Mouse (Mus musculus) lung, postnatal 4 days (tissue): Measurements from ENCODE around the gene Rab3il1.
A peak's percentile ranks its signal among the peaks of the same experiment; 100 is the strongest.

Source experiments
- DNase-seq, 2 experiments: peaks; one replicate each; pipeline ENCODE4 v3.0.0; 2021

Gene Rab3il1

DNA sequence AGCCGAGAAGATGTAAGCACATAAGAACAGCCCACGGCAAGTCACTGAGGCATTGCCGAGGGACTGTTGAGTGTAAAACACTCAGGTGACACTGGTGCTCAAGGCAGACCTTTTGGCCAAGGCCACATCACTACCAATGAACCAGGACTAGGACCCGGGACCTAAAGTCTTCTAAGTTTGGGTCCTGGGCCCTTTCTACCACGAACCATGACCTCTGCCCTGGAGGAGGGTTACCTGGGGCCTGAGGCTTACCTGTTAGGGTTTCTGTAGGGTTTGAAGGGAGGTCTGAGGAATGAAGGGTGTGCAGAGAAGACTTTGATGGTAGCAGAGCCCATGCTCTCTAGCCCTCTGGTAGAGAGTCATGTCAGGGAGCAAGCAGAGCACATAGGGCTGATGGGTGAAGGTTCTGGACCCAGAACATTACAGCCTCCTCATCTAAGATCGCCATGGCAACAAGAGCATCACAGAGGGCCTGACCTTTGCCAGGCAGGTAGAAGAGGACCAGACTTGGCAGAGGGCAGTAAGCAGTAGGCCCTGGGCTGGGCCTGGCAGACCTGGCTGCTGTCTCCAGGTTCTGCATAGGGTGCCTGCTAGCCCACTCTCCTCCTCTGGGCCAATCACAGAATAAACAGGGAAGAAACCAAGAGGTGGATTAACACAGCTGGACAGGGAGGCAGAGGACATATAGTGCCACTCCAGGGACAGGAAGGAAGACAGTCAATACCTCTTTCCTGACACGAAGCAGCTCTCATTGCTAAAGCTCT lies at the start of gene Rab3il1, which contains the start of gene Best1:
Gene Rab3il1 (plus strand): TSS at position 464 of the 764 bp plus-strand sequence.
Gene Best1 (minus strand): TSS at position 428 of the 764 bp plus-strand sequence.
- DNase-seq: no peak

DNA sequence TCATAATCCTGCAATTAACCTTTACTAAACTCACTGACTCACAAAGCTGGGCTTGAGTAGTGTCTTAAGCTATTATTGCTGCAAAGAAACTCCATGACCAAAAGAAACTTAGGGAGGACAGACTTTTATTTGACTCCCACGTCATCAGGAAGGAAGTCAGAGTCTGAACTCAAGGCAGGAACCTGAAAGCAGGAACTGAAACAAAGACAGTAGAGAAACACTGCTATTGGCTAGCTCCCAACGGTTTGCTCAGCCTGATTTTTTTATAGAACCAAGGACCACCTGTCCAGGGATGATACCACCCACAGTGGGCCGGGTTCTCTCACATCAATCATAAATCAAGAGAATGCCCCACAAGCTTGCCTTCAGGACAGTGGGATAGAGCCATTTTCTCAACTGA lies 49.1 kb upstream of the Rab3il1 start:
- DNase-seq: no peak

GRCm38 (mm10) chr19:9952912-9953311 lies 48.6 kb upstream of the Rab3il1 start:
- DNase-seq: no peak

DNA sequence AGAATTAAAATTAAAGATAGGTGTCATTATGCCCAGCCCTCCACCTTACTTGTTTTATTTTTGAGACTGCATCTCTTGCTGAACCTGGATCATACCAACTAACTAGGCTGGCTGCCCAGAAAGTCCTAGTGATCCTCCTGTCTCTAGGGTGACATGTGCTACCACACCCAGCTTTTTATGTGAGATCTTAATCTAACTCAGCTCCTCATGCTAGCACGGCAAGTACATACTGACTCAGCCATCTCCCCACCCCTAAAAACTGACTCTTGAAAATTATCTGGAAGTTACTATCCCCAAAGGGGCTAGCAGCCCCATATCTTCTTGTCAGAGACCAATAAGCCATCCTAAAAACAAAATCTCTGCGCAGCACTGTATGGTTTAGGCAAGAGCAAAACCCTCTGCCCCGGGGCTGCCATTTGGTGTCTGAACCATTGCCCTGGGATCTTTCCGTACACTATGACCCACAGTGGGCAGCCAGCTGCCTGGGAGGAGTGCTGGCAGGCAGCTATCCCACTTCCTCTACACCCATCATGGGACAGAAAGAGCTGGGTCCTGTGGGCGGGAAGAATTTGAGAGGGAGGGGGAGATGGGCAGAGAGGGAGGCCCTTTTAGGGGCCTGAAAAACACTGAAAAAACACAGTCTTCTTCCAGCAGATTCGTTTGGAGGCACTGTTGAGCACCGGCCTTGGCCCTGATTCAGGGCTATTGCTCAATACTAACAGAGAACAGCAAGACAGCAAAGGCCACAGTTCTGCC lies 47.2 kb upstream of the Rab3il1 start:
- peak; percentile 85 to 90 for DNase-seq

- DNase-seq: peak; percentile 53 to 57
Observed at GRCm38 (mm10) chr19:9954811-9955202, 46.7 kb upstream of the Rab3il1 start.

DNA sequence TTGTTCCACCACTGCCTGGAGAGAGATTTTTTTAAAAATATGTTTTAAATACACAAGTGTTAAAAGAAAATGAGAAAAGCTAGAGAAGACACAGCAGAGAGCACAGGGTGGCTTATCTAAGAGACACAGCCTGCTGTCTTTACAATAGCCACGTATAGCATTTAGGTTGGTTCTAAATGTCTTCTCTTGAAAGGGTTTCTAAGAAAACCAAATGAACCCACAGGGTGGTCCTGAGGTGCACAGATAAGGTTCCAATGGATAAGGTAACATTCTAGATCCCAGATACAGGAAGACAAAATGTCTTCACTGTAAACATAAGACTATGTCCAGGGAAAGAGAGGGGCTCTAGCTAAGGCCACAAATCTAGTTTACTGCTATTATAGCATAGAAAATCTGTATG lies 46.0 kb upstream of the Rab3il1 start:
- DNase-seq: no peak

DNA sequence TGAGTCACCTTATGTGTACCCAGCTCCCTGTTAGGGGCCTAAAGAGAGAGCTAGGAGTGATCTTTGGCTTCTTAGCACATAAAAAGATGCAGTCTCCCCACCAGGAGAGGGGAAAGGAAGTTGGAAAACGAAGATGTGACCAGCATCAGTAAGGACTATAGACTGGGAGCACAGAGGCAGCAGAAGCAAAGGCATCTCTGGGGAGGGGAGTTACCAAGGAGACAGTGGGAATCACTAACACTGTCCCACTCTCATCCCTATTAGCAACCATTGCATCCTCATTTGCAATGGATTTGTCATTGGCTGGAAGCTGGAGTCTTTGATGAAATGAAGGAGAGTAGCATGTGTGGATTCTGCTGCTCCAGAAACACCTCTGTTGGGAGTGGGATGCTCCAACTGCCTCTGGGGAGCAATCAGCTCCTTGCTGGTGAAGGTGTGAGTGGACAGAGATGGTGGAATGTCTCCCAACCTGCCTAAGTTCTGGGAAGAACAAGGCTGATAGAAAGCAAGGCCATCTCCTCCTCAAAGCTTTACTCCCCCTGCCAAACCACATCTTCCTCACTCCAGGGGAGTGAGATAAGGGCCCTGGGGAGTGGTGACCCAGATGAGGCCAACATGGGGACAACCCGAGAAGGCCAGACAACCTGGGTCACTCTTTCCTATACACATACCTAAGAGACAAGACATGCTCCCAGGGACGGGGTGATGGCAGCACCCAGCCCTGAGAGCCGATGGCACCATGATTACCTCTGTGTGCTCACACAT lies 44.7 kb upstream of the Rab3il1 start:
- no peak for DNase-seq

DNA sequence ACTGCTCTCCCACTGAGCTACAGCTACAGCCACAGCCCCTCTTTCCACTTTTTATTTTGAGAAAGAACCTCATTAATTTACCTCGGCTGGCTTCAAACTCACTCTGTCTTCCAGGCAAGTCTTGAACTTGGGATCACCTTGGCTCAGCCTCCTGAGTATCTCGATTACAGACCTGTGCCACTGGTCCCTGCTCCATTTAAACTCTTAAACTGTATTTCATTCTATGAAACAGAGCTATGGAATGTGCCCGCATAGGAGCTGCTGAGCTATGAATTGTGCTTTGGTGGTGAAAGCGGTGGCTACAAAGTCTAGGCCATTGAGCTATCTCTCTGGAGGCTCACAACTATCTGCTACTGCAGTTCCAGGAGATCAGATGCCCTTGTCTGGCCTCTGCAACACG lies 43.5 kb upstream of the Rab3il1 start:
- no peak for DNase-seq

DNA sequence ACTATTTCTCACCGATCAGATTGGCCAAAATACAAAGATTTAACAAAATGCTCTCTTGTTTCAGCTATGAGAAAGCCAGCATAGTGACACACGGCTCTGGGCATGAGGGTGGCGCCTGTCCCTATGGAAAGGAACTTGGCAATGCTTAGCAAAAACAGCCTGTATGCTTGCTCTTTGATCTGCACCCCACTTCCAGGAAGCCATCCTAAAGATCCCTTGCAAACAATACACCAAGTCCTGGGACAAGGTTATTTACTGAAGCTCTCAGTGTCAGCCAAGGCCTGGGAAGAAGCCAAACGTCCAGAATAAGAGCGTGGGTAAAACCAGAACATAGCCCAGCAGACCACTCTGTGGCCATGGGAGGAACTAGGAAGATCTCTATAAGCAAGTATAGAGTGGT lies 40.7 kb upstream of the Rab3il1 start:
- DNase-seq: peak in 1 of 2 experiments; percentile 4

DNA sequence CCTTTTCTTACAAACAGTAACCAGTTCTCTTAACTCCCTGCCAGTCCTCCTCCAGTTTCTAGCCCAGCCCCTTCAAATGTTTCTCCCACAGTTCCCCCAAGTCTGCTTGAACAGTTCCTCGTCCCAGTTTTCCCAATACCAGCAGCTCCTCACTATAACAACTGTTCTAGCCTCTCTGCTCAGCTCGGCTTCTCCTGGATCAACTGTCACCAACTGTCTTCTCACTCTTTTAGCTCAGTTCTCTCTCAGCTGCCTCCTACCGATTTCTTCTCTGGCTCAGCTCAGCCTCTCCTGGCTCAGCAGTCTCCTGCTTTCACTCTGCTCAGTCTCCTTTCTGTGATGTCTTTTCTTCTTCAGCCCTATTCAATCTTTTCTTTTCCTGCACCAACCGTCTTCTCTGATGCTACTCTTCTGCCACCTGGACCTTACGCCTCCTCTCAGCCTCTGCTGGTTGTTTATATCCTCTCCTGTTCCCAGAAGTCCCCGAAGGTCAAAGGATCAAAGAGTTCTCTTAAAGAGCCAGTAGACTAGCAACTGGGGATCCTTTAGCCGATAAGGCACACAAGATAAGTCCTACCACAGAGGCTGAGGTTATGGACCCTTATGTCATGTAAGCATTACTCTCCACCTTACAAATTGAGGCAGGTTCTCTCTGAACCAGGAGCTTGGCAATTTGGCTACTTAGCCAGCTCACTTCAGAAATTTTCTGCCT lies 37.1 kb upstream of the Rab3il1 start:
- DNase-seq: peak in 1 of 2 experiments; percentile 3

GRCm38 (mm10) chr19:9966096-9966867 lies 35.2 kb upstream of the Rab3il1 start:
- DNase-seq: peak in 1 of 2 experiments; percentile 8

GRCm38 (mm10) chr19:9968081-9968787 lies 33.2 kb upstream of the Rab3il1 start:
- DNase-seq: no peak

GRCm38 (mm10) chr19:9974853-9975252 lies 26.6 kb upstream of the Rab3il1 start:
- peak; percentile 70 to 75 for DNase-seq

- peak in 1 of 2 experiments; percentile 3 for DNase-seq
Observed at GRCm38 (mm10) chr19:9977085-9977484, 24.4 kb upstream of the Rab3il1 start.

- DNase-seq: peak; percentile 86 to 90
Observed at GRCm38 (mm10) chr19:9978431-9978951, 23.0 kb upstream of the Rab3il1 start.

DNA sequence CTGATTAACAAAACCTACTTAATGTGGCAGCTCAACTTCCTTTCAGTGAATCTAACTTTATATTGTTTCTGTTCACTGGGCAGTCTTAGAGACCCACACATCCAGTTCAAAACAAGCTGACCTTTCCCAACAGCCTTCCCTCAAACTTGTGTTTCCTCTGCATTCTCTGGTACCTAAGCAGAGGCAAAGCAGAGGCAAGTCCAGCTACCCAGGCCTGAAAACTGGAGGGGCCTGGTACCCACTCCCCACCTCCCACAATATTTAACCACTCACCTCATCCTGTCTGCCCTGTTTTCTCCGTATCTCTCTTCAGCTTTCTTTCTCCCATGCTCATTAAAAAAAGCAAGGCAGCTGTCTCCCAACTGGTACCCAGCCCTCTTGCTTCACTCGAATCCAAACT lies 22.3 kb upstream of the Rab3il1 start:
- DNase-seq: no peak

DNA sequence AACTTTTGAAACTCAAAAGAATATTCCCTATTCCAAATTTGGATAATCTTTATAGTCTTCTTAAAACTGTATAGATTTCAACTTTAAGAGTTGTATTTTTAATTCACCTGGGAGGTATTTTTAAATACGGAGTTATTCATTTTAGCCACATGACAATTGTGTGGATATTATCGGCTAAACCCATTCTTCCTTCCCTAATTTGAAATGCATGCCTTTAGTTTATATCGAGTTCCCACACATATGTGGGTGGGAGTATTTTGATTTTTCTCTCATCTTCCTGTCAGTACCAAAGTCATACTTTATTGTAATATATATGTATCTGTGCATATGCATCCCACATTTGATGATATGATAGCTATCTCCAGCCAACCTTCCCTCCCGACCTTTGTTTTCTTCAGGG lies 21.2 kb upstream of the Rab3il1 start, which contains the start of gene Fth1:
Gene Fth1 (plus strand): TSS at position 341 of the 400 bp plus-strand sequence.
- no peak for DNase-seq

DNA sequence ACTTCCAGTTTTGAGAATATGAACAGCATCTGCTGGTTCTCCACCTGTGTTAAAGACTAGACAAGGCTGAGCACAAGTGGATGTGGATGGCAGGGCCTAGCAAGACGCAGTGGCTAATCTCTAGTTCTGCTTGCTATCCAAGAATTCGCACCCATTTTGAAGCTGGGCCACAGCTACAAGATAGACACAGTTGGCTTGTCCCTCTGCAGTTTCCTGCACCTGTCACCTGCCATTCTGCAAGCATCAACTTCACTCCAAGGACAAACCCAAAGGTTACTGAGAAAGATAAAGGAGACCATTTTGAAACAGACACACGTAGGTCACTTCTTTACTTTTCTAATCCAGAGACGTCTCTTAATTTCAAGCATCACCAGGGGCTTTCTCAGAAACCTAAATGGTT lies 19.8 kb upstream of the Rab3il1 start:
- DNase-seq: no peak

GRCm38 (mm10) chr19:9982151-9982851 lies 19.2 kb upstream of the Rab3il1 start:
- DNase-seq: peak; percentile 97 to 98
